Mouse (Mus musculus): ENCODE measurements at regions not wholly inside any gene's neighbourhood (a gene's known extent, or its start where the extent isn't known, plus 50 kb on each side); places are given as distances from the start of the nearest gene placed in this dataset.

GRCm38 (mm10) chr5:71381407-71381806 lies 166.6 kb downstream of the Cox7b2 start:
- DNase-seq = no peak

GRCm38 (mm10) chr5:71366196-71366858 lies 181.7 kb downstream of the Cox7b2 start:
- DNase-seq = no peak

- no peak for DNase-seq
Observed at GRCm38 (mm10) chr5:71341512-71341911, 206.5 kb downstream of the Cox7b2 start.

- peak; percentile 16 for DNase-seq
Observed at GRCm38 (mm10) chr5:71309414-71309813, 213.8 kb upstream of the Gabra2 start.

GRCm38 (mm10) chr5:71262202-71262883 lies 166.7 kb upstream of the Gabra2 start:
- no peak for DNase-seq

DNA sequence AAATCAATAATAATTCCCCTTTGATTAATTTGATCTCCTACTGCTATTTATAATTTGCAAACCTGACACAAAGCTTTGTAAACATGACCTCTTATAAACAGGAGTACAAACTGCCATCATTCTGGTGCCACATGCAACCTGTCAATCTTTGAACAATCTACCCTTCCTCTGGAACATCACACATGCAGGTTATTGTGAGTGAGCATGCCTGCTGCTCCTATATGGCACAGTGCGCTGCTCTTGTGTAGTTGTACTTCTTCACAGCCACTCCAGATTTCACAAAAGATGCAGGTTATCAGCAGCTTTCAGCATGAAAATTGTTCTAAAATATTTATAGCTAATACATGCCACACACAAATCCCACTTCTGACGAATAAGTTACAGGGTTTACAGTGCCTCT lies 153.6 kb upstream of the Gabra2 start:
- no peak for DNase-seq

DNA sequence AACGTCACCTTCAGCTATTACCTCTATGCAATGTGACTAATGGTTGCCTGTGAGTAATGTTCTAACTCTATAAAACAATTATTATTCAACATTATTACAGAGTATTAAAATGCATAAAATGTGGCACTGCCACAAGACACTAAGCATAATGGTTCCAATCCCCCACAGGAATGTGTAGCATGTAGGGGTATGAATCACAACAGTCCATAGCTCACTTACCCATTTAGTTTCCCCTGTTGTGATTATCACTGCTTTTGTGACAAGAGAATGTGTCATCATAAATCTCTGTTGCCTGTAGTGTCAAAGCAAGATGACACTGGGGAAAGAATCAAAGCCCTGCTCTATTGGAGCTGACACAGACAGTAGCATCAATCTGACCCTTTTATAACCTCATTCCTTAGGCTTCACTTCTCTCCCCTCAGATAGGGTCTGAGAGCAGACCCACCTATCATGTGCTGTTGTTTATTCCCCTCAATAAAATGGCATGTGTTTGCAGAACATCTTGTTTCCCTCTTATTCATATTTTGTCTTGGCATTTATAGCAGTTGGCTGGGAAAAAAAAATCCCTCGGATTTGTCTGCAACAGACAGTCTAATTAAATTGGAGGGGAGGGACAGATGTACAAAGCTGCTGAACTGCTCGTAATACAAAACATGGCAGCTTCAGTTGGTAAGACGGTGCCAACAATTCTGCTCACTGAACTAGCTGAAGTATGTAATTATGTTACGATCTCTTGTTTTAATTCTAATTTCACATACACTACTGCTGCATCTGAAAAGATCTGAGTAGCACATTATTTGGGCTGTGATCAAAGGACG lies 152.9 kb upstream of the Gabra2 start:
- no peak for DNase-seq

- DNase-seq = no peak
Observed at GRCm38 (mm10) chr5:71227615-71228014, 132.0 kb upstream of the Gabra2 start.

GRCm38 (mm10) chr5:71200881-71201280 lies 105.2 kb upstream of the Gabra2 start:
- no peak for DNase-seq

- no peak for DNase-seq
Observed at GRCm38 (mm10) chr5:71177316-71177715, 81.7 kb upstream of the Gabra2 start.

GRCm38 (mm10) chr5:71170378-71170777 lies 74.7 kb upstream of the Gabra2 start:
- DNase-seq = no peak
